ENCODE assay signal across 19 mouse cellular contexts in the genomic region with DNA sequence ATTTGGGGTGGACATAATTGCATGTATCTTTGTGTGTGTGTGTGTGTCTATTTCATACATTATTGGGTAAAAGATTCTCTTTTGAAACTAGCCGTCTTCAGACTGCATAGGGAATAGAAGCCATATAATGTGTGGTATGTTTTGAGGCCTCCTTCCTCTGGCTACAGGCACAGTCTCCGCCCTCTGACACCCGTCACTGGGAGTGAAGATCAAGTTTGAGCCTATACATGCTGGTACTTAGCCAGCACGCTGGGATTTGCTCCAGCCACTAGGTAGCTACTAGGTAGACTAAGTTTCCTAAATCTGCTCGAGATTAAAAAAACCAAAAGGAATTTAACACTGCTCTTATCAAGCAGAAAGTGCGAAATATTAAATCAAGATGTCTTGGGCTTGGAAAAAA. TPM values are rescaled to one million over a fixed set of nuclear protein-coding genes. Genes with fewer than 3 reads are reported as not detected.
DNase-seq lines count a peak whose midpoint lies in the region; ATAC-seq and TF ChIP-seq lines count a peak whose summit lies in the region.
"Had no signal": no experiment of that assay in that cellular context is flagged by ENCODE, and none has a peak within 500 bp of the region (broad histone marks: within the 10 kb centered on the region; RNA-seq: fewer than 3 reads in every experiment).

No protein-coding gene starts in this region.

- H3K4me1 ChIP-seq in heart, embryonic 13.5 days: peaks cover 74% of the 10 kb centered on the region
- H3K4me1 ChIP-seq in heart, embryonic 10.5 days: peaks cover 65% of the 10 kb centered on the region
- peaks cover 63% of the 10 kb centered on the region for H3K4me1 ChIP-seq in lung, embryonic 15.5 days
- H3K4me1 ChIP-seq in heart, postnatal 0 days (ENCODE audit: control insufficient read depth, insufficient read depth): peaks cover 50% of the 10 kb centered on the region

- peaks cover 5% of the 10 kb centered on the region for H3K36me3 ChIP-seq in heart, embryonic 13.5 days
- H3K36me3 ChIP-seq in heart, embryonic 10.5 days: 0 out of 2 replicates have a peak, but pooled peaks cover 5% of the 10 kb centered on the region
- no peaks in the 10 kb centered on the region for H3K36me3 ChIP-seq in lung, embryonic 15.5 days
- H3K36me3 ChIP-seq in heart, postnatal 0 days (replicated peaks; ENCODE audit: control insufficient read depth, insufficient read depth, low read length): no peaks in the 10 kb centered on the region
- H3K36me3 ChIP-seq: embryonic facial prominence, embryonic 15.5 days; hindbrain, embryonic 10.5 days; limb, embryonic 12.5 days; neural tube, embryonic 13.5 days had no signal

- 35% methylated on average over 6 of the region's 6 CpGs for WGBS in heart, embryonic 13.5 days
- WGBS in heart, embryonic 10.5 days: 57% methylated on average over 6 of the region's 6 CpGs
- WGBS in lung, embryonic 15.5 days: 52% methylated on average over 6 of the region's 6 CpGs
- WGBS in heart, postnatal 0 days: 27% methylated on average over 6 of the region's 6 CpGs

- 0 out of 2 replicates have a peak overlapping the region, but pooled peaks have one; percentile 6 for H3K4me3 ChIP-seq in heart, embryonic 13.5 days
- H3K4me3 ChIP-seq in heart, embryonic 10.5 days: no peak overlapping the region
- no peak overlapping the region for H3K4me3 ChIP-seq in lung, embryonic 15.5 days
- H3K4me3 ChIP-seq in heart, postnatal 0 days (ENCODE audit: low read depth, low read length): peak overlapping the region; percentile 20; the same call in 1 of the 2 replicates
- H3K4me3 ChIP-seq: embryonic facial prominence, embryonic 15.5 days; hindbrain, embryonic 10.5 days; limb, embryonic 12.5 days; neural tube, embryonic 13.5 days had no signal

- H3K4me2 ChIP-seq in heart, embryonic 13.5 days: peak overlapping the region; percentile 86
- H3K4me2 ChIP-seq in lung, embryonic 15.5 days: no peak overlapping the region; the same call in 1 of the 2 replicates
- H3K4me2 ChIP-seq in heart, postnatal 0 days (ENCODE audit: low read depth, low read length): peak overlapping the region; percentile 45
- H3K4me2 ChIP-seq: embryonic facial prominence, embryonic 15.5 days; limb, embryonic 12.5 days; midbrain, embryonic 11.5 days; neural tube, embryonic 13.5 days had no signal

- DNase-seq in cerebellum, adult 9-10 months: peak; percentile 25
- DNase-seq in cerebellum, adult 18-20 months: no peak
- no peak for DNase-seq in heart, embryonic 10.5 days (ENCODE audit: low spot score)
- DNase-seq in lung, postnatal 10 days: no peak
- DNase-seq in heart, postnatal 0 days (ENCODE audit: low spot score): peak; percentile 68
- DNase-seq in kidney, postnatal 14 days: no peak
- DNase-seq: adrenal gland, adult 8-10 months; cerebellum, adult 8-10 months; gastrocnemius, postnatal 14 days; kidney, adult 18-20 months; right cerebral cortex, postnatal 14 days; thymus, postnatal 25 days had no signal

- TF ChIP-seq EP300 in heart, postnatal 0 days (IDR thresholded peaks at IDR 0.05; ENCODE audit: low read depth): no peak

- H3K27ac ChIP-seq in heart, embryonic 13.5 days (replicated peaks): peak overlapping the region; percentile 50; the same call in 1 of the 2 replicates
- no peak overlapping the region for H3K27ac ChIP-seq in heart, embryonic 10.5 days
- H3K27ac ChIP-seq in lung, embryonic 15.5 days: 0 out of 2 replicates have a peak overlapping the region, but pooled peaks have one; percentile 49
- peak overlapping the region; percentile 44 for H3K27ac ChIP-seq in heart, postnatal 0 days (ENCODE audit: low read depth)
- H3K27ac ChIP-seq: embryonic facial prominence, embryonic 15.5 days; hindbrain, embryonic 10.5 days; limb, embryonic 12.5 days; neural tube, embryonic 13.5 days had no signal

- no peaks in the 10 kb centered on the region for H3K27me3 ChIP-seq in heart, embryonic 13.5 days (replicated peaks)
- H3K27me3 ChIP-seq in heart, embryonic 10.5 days (ENCODE audit: insufficient read depth, poor library complexity, severe bottlenecking): no peaks in the 10 kb centered on the region
- H3K27me3 ChIP-seq in lung, embryonic 15.5 days: no peaks in the 10 kb centered on the region
- H3K27me3 ChIP-seq in heart, postnatal 0 days (ENCODE audit: control insufficient read depth, insufficient read depth, low read length): no peaks in the 10 kb centered on the region
- H3K27me3 ChIP-seq: embryonic facial prominence, embryonic 15.5 days; limb, embryonic 12.5 days had no signal

- H3K9me3 ChIP-seq in heart, embryonic 13.5 days: no peaks in the 10 kb centered on the region
- no peaks in the 10 kb centered on the region for H3K9me3 ChIP-seq in heart, embryonic 10.5 days
- H3K9me3 ChIP-seq in lung, embryonic 15.5 days: no peaks in the 10 kb centered on the region
- no peaks in the 10 kb centered on the region for H3K9me3 ChIP-seq in heart, postnatal 0 days (replicated peaks; ENCODE audit: control insufficient read depth, low read length)
- H3K9me3 ChIP-seq: embryonic facial prominence, embryonic 15.5 days; hindbrain, embryonic 10.5 days; limb, embryonic 12.5 days; neural tube, embryonic 13.5 days had no signal

- ATAC-seq in heart, embryonic 13.5 days (ENCODE audit: extremely low read depth, insufficient number of reproducible peaks, low FRiP score, low TSS enrichment): no peak
- no peak for ATAC-seq in lung, embryonic 15.5 days (ENCODE audit: borderline replicate concordance, extremely low read depth, low FRiP score, low TSS enrichment)
- no peak for ATAC-seq in heart, postnatal 0 days (ENCODE audit: insufficient read depth, low read depth)

- TF ChIP-seq CTCF in heart, postnatal 0 days (IDR thresholded peaks at IDR 0.05; ENCODE audit: low read depth): no peak

- peak overlapping the region; percentile 54 for H3K9ac ChIP-seq in heart, embryonic 13.5 days
- no peak overlapping the region for H3K9ac ChIP-seq in lung, embryonic 15.5 days
- H3K9ac ChIP-seq in heart, postnatal 0 days (replicated peaks; ENCODE audit: low read depth, low read length): 0 out of 2 replicates have a peak overlapping the region, but pooled peaks have one; percentile 35
- H3K9ac ChIP-seq: embryonic facial prominence, embryonic 15.5 days; limb, embryonic 12.5 days; neural tube, embryonic 13.5 days had no signal

RNA-seq across cellular contexts. Expression of a gene that starts 3.2 kb away (rescaled TPM):
- 21.5 and 22.6 TPM in 2 replicates for polyA plus RNA-seq in heart, embryonic 13.5 days (2015; fragmentation: Nextera tagmentation; extraction: Ambion mirVana)
- polyA plus RNA-seq in heart, embryonic 10.5 days (2016; fragmentation: Nextera tagmentation; extraction: Ambion mirVana): 13.3 and 19.8 TPM in 2 replicates
- polyA plus RNA-seq in lung, embryonic 15.5 days (2015; fragmentation: Nextera tagmentation; extraction: Ambion mirVana): 18.3 and 18.4 TPM in 2 replicates
- total RNA-seq in heart, postnatal 0 days (2014; rRNA removed; ENCODE audit: low replicate concordance): 60.3 and 75.3 TPM in 2 replicates
- 43.8 and 46.3 TPM in 2 replicates for polyA plus RNA-seq in heart, postnatal 0 days (2015; fragmentation: Nextera tagmentation; extraction: Ambion mirVana)

Comparison
In these comparisons a context has a peak if more than half of its experiments do, and no peak if none do; other contexts are left out.
1. DNase-seq: peak in cerebellum, adult 9-10 months (single experiment) and heart, postnatal 0 days (single experiment); none in cerebellum, adult 18-20 months (0 of 2), heart, embryonic 10.5 days (single experiment), lung, postnatal 10 days (single experiment) and kidney, postnatal 14 days (single experiment).
2. H3K4me3 ChIP-seq: peak in heart, embryonic 13.5 days (single experiment) and heart, postnatal 0 days (single experiment); none in heart, embryonic 10.5 days (single experiment) and lung, embryonic 15.5 days (single experiment).